Mouse (Mus musculus) gastrocnemius, postnatal 14 days (tissue): ENCODE data around the gene Ctnnd2. TPM values are rescaled to one million over a fixed set of nuclear protein-coding genes. Genes with fewer than 3 reads are reported as not detected.

Experiments
- DNase-seq: peaks from one replicate; pipeline ENCODE4 v3.0.0; 2021; ENCODE audit warnings: mixed read lengths
- intact Hi-C: fragments of 180-260 bp; cut with DNase I; formaldehyde crosslinking; loops from one replicate; pipeline ENCODE4 v1.15.1; 2025; ENCODE audit warnings: low total_unique reads
- total RNA-seq, 2 experiments: library from RNA; stranded (reverse); gene quantifications; 2 replicates each; pipeline ENCODE4 v1.2.3; 2021

The Ctnnd2 gene
- total RNA-seq, 2 experiments from 2014 or later: 0.16 TPM; not detected in 1

GRCm38 (mm10) chr15:31004976-31005375 lies 832.6 kb downstream of the Ctnnd2 start:
- intact Hi-C loops: no loop called here

GRCm38 (mm10) chr15:31006050-31006824 lies 833.8 kb downstream of the Ctnnd2 start:
- intact Hi-C loops: no loop called here
- DNase-seq: no peak

More at GRCm38 (mm10) chr15:31004976-31005375, 832.6 kb downstream of the Ctnnd2 start:
- DNase-seq: no peak

DNA sequence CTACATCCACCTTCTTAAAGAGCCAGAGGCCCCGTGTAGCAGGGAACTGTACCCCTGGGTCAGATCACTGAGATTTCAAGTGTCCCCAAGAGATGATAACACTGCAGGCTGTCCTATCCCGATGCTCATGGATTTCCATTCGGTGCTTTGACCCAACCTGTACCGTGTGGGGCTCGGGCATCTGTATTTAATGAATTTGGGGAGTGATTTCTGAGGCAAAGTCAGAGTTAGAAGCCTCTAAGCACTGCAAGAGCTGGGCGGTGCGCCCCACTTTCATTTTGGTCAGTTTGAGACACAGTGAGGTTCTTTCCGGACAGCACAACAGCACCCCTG lies 834.4 kb downstream of the Ctnnd2 start:
- DNase-seq: no peak
- intact Hi-C loops: no loop called here

DNA sequence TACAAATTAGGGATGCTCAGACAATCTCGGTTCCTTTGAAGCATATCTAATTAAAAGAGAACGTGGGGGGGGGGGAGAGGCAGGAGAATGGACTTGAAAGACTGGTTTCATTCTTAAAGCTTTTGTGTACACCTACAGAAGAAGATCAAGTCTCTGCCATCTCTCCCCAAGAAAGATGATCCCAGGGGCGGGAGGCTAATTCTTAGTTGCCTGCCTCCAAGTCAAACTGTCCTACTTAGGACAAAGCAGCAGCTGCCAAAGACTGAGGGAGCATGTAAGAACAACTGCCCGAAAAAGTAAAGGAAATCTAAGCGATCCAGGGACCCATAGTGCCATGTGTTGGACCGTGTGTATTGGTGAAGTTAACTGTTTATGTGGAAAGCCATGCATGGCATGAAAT lies 836.2 kb downstream of the Ctnnd2 start:
- no peak for DNase-seq
- intact Hi-C loops: no loop called here

GRCm38 (mm10) chr15:31020769-31021168 lies 848.4 kb downstream of the Ctnnd2 start:
- DNase-seq: no peak
- intact Hi-C loops: no loop called here

- DNase-seq: no peak
- intact Hi-C loops: no loop called here
Measured at GRCm38 (mm10) chr15:31022012-31022411, 849.6 kb downstream of the Ctnnd2 start.

DNA sequence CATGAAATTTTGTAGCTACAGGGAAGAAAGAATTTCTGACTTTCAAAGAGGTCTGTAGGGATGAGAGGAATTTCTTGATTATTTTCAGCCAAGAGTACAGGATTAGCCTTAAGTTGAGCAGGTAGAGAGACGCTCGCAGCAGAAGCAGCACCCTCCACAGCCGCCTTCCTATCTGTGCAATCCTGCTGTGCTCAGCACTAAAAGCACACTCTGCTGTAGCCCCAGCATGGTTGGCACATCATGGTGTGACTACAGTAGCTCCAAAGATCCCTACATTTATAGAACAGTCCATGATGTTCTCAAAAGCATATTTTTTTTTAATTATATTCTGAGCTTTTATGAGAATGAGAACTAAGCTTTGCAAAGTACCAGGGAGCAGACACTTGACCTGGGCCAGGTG lies 850.1 kb downstream of the Ctnnd2 start:
- DNase-seq: no peak
- intact Hi-C loops: no loop called here

DNA sequence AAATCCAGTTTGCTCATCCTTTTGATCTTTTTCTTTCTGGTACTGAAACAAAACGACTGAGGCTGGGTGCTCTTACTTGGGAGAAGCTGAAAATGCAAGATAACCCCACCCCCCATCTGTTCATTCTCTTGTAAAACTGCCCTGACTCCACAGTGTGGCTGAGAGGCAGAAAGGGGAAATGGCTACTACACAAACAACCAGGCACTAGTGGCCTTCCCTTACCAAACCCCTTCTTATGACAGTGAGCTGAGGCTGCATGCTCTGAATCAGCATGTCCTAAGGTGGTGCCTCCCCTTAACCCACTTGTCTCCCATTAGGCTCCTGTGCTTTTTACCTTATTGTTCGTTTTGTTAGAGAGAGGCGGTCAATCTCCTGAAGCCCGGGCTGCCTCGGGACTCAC lies 851.4 kb downstream of the Ctnnd2 start:
- intact Hi-C loops: no loop called here
- DNase-seq: no peak

DNA sequence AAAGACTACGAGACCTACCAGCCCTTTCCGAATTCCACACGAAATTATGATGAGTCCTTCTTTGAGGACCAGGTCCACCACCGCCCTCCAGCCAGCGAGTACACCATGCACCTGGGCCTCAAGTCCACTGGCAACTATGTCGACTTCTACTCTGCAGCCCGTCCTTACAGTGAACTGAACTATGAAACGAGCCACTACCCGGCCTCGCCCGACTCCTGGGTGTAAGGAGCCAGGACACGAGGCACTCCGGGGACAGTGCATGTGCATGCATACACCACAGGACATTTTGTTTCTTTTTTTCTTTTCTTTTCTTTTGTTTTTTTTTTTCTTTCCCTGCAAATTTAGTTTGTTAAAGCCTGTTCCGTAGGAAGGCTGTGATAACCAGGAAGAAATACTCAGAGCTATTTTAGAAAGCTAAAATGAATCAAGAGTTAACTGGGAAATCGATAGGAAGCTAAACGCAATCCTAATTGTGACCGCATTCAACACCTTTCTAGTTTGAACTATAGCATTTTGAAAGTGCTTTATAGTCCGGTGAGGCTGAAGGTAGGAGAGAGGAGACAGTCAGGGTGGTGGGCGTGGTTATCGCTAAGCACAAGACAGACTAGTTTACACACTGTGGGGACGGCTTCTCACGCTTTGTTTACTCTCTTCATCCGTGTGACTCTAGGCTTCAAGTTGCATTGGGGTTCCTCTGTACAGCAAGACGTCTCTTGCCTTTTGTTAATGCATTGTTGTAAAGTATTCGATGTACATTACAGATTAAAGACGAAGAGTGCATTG lies 855.2 kb downstream of the Ctnnd2 start:
- intact Hi-C loops: no loop called here
- DNase-seq: no peak

DNA sequence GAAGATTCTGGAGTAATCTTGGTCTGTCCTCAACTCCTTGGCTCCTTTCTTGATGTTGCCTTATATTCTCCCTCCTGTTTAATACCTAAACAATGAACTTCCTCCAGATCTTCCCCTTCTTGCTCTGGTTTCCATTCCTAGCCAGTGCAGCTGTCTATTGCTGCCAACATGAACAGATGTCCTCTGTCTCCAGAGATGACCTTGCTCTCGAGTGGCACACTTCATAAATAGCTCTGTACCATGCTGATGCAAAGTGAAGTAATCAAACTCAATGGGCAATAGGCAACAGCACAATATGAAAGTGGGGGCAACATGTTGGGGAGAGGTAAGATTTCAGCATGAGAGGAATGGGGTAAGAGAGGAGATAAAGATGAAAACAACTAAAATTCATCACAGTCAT lies 872.6 kb downstream of the Ctnnd2 start:
- DNase-seq: no peak
- intact Hi-C loops: no loop called here

GRCm38 (mm10) chr15:31051496-31051895 lies 879.1 kb downstream of the Ctnnd2 start:
- no peak for DNase-seq
- intact Hi-C loops: no loop called here

- no peak for DNase-seq
- intact Hi-C loops: no loop called here
Measured at GRCm38 (mm10) chr15:31056145-31056544, 883.8 kb downstream of the Ctnnd2 start.

GRCm38 (mm10) chr15:31058315-31058714 lies 885.9 kb downstream of the Ctnnd2 start:
- no peak for DNase-seq
- intact Hi-C loops: no loop called here

GRCm38 (mm10) chr15:31063734-31064133 lies 891.3 kb downstream of the Ctnnd2 start:
- DNase-seq: no peak

DNA sequence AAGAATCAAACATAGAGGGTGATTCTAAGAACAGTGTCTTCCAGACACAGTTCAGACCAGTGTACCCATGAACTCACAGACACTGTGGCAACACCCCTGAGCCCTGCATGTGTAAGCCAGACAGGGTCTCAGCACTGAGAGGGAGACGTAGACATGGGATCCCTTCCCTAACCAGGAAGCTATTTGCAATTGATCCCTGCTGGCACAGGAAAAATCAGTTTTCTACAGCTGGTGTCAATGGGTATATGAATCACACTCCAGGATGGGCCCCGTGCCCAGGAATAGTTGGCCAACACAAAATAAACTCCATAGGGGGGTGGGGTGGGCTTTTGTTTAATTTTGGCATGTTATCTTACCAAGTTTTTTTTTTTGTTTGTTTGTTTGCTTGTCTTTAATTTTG lies 895.7 kb downstream of the Ctnnd2 start:
- intact Hi-C loops: no loop called here
- DNase-seq: no peak

More at GRCm38 (mm10) chr15:31063734-31064133, 891.3 kb downstream of the Ctnnd2 start:
- intact Hi-C loops: no loop called here

- no peak for DNase-seq
- intact Hi-C loops: no loop called here
Measured at GRCm38 (mm10) chr15:31070311-31070710, 897.9 kb downstream of the Ctnnd2 start.
